Mouse (Mus musculus) adrenal gland, postnatal 4 days (tissue): ENCODE results near the gene Pnmt. TPM values are rescaled to one million over a fixed set of nuclear protein-coding genes. Genes with fewer than 3 reads are reported as not detected.

ENCODE experiments used
- DNase-seq, 2 experiments: peaks; one replicate each; pipeline ENCODE4 v3.0.0; 2021 to 2022; ENCODE audit warnings: low spot score in 2 of 2, mixed read lengths in 2 of 2
- long read RNA-seq, 2 experiments: library from polyadenylated mRNA; stranded (forward); transcript quantifications; one replicate each; pipeline ENCODE4 v2.0.0; 2021
- total RNA-seq, 2 experiments: library from RNA; stranded (reverse); gene quantifications; 2 replicates each; pipeline ENCODE4 v1.2.3; 2021

Gene Pnmt
- total RNA-seq, result 100 to 1,000 TPM; 686 to 903 TPM
- long read RNA-seq, experiment 1, transcript Pnmt-201 (3 exons, 1,154 nt), result major isoform, 672 of 769 reads
- long read RNA-seq, experiment 1, partial matches to known transcripts, result 86 of 769 reads
- long read RNA-seq, experiment 1, other reads (novel, unspliced or antisense), result 11 of 769 reads
- long read RNA-seq, experiment 2, transcript Pnmt-201 (3 exons, 1,154 nt), result major isoform, 556 of 604 reads
- long read RNA-seq, experiment 2, partial matches to known transcripts, result 8 of 604 reads
- long read RNA-seq, experiment 2, other reads (novel, unspliced or antisense), result 40 of 604 reads

GRCm38 (mm10) chr11:98385638-98386585, at the start of gene Pnmt:
TSS of gene Pnmt (plus strand) at chr11:98386450.
- DNase-seq, result no peak

DNA sequence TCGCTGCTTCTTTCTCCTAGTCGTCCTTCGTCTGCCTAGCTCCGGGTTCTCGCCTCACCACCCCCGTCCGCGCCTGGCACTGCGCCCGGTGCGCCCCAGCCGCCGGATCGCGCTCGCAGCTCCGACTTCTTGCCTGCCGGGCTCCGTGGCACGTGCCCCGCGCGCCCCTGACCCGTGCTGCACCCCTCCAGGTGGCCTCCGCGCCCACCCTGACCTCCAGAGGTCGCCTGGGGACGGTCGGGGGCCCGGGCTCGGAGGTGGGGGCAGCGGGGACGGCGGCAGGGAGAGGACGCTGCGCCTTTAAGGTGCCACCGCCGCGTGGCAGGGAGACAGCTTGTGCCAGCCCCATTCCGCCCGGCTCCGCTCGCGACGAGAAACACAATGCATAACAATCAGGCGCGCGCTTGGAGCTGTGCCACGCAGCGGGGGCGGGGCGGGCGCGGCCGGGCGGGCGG, 47.7 kb upstream of the Pnmt start:
- no peak for DNase-seq

DNA sequence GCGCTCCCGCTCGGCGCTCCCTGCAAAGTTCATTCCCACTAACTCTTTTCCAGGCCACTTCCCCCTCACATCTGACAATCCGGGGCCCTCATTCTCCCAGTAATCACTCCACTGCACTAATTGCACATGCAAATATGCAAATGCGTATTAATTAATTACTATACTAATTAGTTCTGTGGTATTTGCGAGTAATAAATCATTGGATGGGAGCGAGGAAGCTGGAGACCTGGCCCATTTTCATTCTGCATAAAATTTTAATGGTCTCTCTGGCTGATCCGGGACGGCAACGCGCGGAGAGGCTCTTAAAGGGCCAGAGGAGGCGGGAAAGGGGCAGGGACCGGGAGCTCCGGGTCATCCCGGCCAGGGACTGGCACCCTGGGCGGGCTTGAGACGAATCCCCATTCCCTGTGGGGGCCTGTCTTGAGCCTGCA, 47.2 kb upstream of the Pnmt start:
- DNase-seq, result no peak

DNA sequence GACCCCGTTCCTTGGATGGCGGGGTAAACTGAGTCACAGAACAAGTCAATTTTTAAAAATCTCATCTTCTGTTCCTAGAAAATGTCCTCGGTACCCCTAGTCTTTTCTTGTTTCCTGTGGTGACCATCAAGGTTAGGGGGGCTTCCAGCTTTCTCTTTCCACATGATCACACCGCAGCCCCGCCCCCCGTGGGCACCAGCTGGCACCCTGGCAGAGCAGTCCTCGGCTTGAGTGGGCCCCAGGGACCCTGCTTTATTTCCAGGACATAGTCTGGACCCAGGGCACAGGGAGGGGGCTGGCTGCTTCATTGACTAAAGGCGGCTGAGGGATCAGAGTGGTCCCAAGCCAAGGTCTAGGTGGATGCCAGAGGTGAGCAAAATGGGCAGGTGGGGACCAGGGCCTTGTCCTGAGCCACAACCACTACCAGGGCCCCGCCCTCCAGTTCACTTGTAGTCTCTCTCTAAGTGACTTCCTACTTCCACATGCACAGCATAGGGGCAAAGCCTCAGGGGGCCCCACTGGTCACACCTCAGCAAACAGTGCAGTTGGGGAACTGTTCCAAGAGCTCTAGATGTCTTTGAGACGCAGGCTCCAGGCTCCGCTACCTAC, 46.5 kb upstream of the Pnmt start:
- no peak for DNase-seq

DNA sequence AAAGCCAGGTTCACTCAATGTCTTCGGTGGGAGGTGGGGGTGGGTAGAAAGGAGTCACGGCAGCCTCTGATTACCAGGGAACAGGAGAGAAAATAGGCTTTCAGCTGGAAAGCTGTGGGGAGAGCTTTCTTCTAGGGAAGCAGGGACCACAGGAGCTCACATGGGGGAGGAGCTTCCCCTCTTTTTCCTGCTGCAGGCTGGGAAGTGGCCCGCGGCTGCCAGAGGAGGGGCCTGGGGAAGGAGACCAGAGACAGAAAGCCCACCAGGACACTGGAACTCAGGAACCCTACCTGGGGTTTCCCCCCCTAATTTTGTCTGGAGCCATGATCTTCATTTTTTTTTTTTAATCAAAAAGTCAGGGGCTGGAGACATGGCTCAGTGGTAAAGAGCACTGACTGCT, 45.7 kb upstream of the Pnmt start:
- no peak for DNase-seq

GRCm38 (mm10) chr11:98341174-98341573, 45.1 kb upstream of the Pnmt start:
- DNase-seq, result no peak

GRCm38 (mm10) chr11:98342000-98342945, 44.0 kb upstream of the Pnmt start:
- DNase-seq, result peak; percentile 92 to 94

GRCm38 (mm10) chr11:98345253-98345652, 41.0 kb upstream of the Pnmt start:
- DNase-seq, result peak; percentile 58 to 69

GRCm38 (mm10) chr11:98346168-98346567, 40.1 kb upstream of the Pnmt start:
- DNase-seq, result no peak

DNA sequence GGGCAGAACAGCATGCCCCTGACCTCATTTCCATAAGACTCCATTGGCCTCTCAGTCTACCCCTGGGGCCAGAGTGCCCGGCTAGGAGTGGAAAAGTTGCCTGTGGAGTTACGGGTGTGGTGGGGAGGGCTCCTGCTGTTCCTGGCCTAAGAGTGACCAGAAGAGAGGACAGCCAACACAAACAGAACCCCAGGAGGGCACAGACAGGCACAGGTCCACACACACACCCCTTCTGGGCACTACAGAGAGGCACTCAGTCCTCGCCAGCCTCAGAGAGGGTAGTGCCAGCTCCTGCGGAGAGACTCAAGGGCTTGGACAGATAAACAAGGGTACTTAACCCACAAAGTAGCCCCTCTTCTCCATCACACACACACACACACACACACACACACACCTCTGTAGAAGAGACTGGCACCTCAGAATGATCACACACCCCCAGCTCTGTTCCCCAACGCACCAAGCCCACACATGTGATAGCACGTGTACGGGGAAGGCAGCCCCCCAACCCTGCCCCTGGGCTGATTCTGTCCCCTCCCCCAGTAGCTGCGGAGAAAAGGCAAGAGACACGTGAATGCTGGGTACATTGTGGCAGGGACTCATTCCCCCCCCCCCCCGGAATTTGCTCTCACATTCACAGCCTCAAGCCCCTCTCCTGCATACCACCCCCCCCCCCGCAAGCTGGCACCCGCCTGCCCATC, 38.7 kb upstream of the Pnmt start:
- no peak for DNase-seq

DNA sequence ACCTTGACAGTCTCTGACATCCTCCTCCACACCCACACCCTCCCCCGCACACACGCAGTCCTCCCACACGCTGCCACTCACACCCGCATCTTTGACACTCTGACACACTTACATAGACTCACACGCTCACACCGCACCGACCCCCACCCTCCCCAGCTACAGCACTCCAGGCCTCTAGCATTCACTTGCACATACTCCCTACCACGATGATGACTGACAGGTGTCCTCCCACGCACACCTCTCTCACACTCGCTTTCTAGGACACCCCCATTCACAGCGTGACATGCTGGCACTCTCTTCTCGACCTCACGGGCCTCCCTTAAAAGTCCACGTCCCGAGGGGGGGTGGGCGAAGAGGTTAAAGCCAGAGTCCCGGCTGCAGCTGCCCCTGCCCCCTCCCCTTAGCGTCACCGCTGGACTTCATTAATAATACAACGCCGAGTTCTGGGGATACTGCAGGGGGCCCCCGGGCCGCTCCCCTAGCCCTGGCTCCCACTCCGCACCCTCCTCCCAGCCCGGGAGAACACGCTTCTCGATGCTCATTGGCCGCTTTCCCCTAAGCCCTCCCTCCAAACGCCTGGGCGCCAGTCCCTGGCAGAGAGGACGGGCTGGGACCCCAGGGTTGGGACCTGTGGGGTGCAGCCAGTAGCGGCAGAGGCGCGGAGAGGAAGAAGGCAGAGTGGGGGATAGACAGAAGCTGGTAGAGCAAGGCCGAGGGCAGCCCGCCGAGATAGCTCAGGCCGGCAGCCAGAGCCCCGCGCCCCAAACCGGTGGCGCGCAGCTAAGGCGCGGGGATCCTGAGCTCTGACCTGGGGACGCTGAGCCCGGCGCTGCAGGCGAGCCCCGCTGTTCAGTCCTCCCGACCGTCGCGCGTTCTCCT, 37.9 kb upstream of the Pnmt start, which contains the start of gene Ppp1r1b:
Gene Ppp1r1b (plus strand): TSS at position 322 of the 879 bp plus-strand sequence.
- no peak for DNase-seq

DNA sequence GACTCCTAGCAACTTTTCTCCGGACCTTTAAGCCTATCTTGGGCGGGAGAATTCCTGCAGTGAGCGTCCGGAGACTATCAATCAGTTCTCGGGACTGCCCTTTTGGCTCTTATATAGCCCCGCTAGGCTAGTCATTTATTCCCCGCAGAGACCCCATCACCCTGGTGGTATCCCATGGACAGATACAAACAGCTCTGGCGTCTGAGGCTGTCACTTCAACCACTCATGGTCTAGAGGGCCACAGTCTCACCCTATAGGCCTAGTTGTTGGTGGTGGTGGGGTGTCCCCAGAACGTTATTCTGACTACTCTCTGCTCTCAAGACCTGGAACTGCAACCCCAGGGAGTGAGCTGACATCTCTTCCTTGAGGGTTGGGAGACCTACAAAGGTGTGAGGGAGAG, 36.9 kb upstream of the Pnmt start:
- DNase-seq, result no peak

DNA sequence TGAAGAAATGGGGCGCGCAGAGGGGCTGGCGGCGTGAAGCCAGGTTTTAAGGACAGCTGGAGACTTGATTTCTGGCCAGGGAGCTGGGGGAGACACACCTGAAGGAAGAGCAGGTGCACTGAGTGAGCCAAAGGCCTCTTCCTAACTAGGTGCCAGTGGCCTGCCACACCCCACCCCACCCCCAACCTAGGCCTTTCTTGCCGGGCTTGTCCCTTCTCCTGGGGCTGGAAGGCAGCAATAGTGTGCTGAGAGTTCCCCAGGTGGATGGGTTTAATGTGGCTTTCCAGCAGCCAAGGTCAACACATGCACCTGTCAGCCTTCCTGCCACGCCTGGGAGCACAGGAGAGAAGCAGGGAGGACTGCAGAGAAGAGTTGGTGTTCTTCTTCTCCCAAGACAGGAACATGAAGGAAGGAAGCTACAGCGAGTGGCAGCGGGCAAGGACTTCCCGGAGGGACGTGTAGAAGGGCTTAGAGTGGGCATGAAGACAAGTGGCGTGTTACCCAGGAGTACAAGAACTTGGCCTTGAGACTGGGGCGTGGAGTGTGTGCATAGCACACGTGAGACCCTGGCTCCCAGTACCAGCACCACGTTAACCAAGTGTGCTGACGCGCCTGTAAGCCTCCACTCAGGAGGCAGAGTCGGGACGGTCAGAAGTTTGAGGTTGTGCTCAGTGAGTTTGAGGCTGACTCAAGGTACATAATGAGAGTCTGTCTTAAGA, 33.8 kb upstream of the Pnmt start:
- DNase-seq, result no peak

GRCm38 (mm10) chr11:98353651-98354211, 32.5 kb upstream of the Pnmt start:
- no peak for DNase-seq

DNA sequence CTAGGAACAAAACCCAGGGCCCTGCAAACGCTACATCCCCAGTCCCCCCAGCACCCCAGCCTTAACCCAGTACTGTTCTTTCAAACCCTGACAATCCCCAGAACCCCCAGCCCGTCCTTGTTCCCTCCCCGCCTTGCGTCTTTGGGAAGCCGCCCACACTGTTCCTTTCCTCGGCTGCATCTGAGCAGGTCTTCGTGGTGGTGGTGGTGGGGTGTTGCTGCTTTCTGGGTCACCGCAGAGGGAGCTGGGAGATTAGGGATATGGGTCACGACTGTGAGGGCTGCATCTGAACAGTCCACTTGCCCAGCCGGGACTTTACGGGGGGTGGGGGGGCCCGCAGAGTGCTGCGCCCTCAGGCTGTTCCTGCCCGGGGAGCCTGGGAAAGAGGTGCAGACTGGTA, 31.8 kb upstream of the Pnmt start:
- DNase-seq, result no peak

GRCm38 (mm10) chr11:98355732-98356299, 30.4 kb upstream of the Pnmt start:
- no peak for DNase-seq

- no peak for DNase-seq
These were observed 29.4 kb upstream of the Pnmt start for GRCm38 (mm10) chr11:98356625-98357394.
